Mouse (Mus musculus): Measurements from ENCODE around the gene Cped1. TPM values are rescaled to one million over a fixed set of nuclear protein-coding genes. Genes with fewer than 3 reads are reported as not detected.

Gene Cped1
- polyA plus RNA-seq, 1 experiment from 2014 or later, result 74.8 TPM

- Histone ChIP-seq H3K9ac (ENCODE audit: low read length) (no peak overlapping the region), H3K36me3 (ENCODE audit: control insufficient read depth, insufficient read depth, low read length) (peaks cover 5% of the 10 kb centered on the region), H3K27ac (replicated peaks; ENCODE audit: low read depth, low read length) (no peak overlapping the region), H3K4me1 (ENCODE audit: control insufficient read depth, insufficient read depth, low read length) (no peaks in the 10 kb centered on the region), H3K4me3 (ENCODE audit: low read depth, low read length) (no peak overlapping the region), H3K4me2 (ENCODE audit: low read depth, severe bottlenecking) (no peak overlapping the region), H3K9me3 (ENCODE audit: control insufficient read depth, low read length) (no peaks in the 10 kb centered on the region), H3K27me3 (ENCODE audit: control insufficient read depth, insufficient read depth, low read length) (no peaks in the 10 kb centered on the region)
- 53% methylated on average over 2 of the region's 2 CpGs for WGBS
- no peak for ATAC-seq (ENCODE audit: insufficient number of reproducible peaks, low FRiP score, low TSS enrichment, low read depth)
- DNase-seq (ENCODE audit: low spot score), result no peak
These were observed 8.2 kb upstream of the Cped1 start for GRCm38 (mm10) chr6:21977532-21977931.

DNA sequence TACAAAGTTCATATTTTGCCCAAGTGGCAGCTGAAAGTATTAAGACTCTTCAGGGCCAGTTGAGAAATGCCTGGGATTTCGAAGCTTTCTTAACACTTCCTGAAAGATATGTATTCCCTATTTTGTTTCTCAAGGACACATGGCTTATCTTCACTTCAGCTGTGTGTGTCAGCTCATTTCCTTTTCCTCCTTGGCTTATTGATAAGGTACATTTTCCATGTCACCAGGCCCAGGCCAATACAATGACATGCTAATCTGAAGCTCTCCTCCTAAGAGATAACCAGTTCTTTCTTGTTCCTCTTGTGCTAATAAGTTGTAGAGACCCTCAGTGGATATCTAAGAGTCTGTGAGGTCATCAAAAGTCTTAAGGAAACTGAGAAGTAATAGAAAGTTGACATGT is 4.6 kb upstream of the Cped1 start:
- 98% methylated on average over 1 of the region's 1 CpGs for WGBS

DNA sequence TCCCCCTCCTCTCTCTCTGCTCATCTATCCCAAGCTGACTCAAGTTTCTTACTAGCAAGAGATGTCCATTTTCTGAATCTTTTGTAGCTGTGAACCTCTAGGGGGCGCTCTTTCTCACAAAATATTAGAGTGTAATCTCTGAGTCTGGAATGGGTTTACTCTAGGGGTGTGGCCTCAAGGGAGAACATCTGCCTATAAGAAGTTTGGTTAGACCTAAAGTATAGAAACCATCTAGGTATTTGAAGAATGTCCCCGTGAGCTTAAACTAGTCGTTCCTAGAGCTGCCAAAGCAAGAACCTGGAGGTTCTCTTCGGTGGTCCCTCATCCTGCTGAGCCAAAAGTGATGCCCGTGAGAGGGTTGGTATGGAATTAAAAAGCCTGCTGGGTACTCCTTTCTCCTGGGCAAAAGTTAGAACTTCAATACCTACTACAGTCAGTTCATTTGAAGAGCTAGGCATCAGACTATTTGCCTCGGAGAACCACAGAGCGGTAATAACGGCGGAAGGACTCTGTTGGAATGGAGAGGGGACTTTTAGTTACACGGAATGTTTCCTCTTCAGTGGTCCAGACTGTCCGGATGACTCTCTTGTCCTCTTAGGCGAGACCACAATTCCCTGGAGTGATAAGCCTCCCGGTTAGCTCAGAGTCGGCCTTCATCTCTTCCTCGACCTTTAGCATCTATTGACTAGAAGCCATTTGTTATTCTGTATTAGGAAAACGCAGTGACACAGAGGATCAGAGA is 555 bp upstream of the Cped1 start:
- no peaks in the 10 kb centered on the region for H3K4me1 ChIP-seq (ENCODE audit: control insufficient read depth, insufficient read depth, low read length)
- peak; percentile 69 for DNase-seq (ENCODE audit: low spot score)
- peak overlapping the region; percentile 77 for H3K27ac ChIP-seq (replicated peaks; ENCODE audit: low read depth, low read length)
- H3K4me2 ChIP-seq (ENCODE audit: low read depth, severe bottlenecking), result peak overlapping the region; percentile 82
- peak overlapping the region; percentile 54 for H3K4me3 ChIP-seq (ENCODE audit: low read depth, low read length)
- H3K36me3 ChIP-seq (ENCODE audit: control insufficient read depth, insufficient read depth, low read length), result no peaks in the 10 kb centered on the region
- H3K27me3 ChIP-seq (ENCODE audit: control insufficient read depth, insufficient read depth, low read length), result no peaks in the 10 kb centered on the region
- H3K9ac ChIP-seq (ENCODE audit: low read length), result peak overlapping the region; percentile 89
- H3K9me3 ChIP-seq (ENCODE audit: control insufficient read depth, low read length), result no peaks in the 10 kb centered on the region
- peak; percentile 69; the same call in 1 of the 2 replicates for ATAC-seq (ENCODE audit: insufficient number of reproducible peaks, low FRiP score, low TSS enrichment, low read depth)
- 11% methylated on average over 16 of the region's 16 CpGs for WGBS

More for the DNA sequence above, 4.6 kb upstream of the Cped1 start:
- ATAC-seq (ENCODE audit: insufficient number of reproducible peaks, low FRiP score, low TSS enrichment, low read depth) (no peak), DNase-seq (ENCODE audit: low spot score) (no peak)
- no peak overlapping the region for H3K4me3 ChIP-seq (ENCODE audit: low read depth, low read length)
- no peaks in the 10 kb centered on the region for H3K9me3 ChIP-seq (ENCODE audit: control insufficient read depth, low read length)
- H3K9ac ChIP-seq (ENCODE audit: low read length), result no peak overlapping the region
- no peaks in the 10 kb centered on the region for H3K4me1 ChIP-seq (ENCODE audit: control insufficient read depth, insufficient read depth, low read length)
- no peak overlapping the region for H3K4me2 ChIP-seq (ENCODE audit: low read depth, severe bottlenecking)
- no peaks in the 10 kb centered on the region for H3K36me3 ChIP-seq (ENCODE audit: control insufficient read depth, insufficient read depth, low read length)
- no peaks in the 10 kb centered on the region for H3K27me3 ChIP-seq (ENCODE audit: control insufficient read depth, insufficient read depth, low read length)
- no peak overlapping the region for H3K27ac ChIP-seq (replicated peaks; ENCODE audit: low read depth, low read length)

- no peaks in the 10 kb centered on the region for H3K27me3 ChIP-seq (ENCODE audit: control insufficient read depth, insufficient read depth, low read length)
- H3K4me1 ChIP-seq (ENCODE audit: control insufficient read depth, insufficient read depth, low read length), result 0 out of 2 replicates have a peak, but pooled peaks cover 3% of the 10 kb centered on the region
- no peaks in the 10 kb centered on the region for H3K36me3 ChIP-seq (ENCODE audit: control insufficient read depth, insufficient read depth, low read length)
- H3K4me2 ChIP-seq (ENCODE audit: low read depth, severe bottlenecking), result peak overlapping the region; percentile 82
- DNase-seq (ENCODE audit: low spot score), result peak; percentile 59
- ATAC-seq (ENCODE audit: insufficient number of reproducible peaks, low FRiP score, low TSS enrichment, low read depth), result no peak
- peak overlapping the region; percentile 77 for H3K27ac ChIP-seq (replicated peaks; ENCODE audit: low read depth, low read length)
- H3K9ac ChIP-seq (ENCODE audit: low read length), result peak overlapping the region; percentile 89
- peak overlapping the region; percentile 54 for H3K4me3 ChIP-seq (ENCODE audit: low read depth, low read length)
- H3K9me3 ChIP-seq (ENCODE audit: control insufficient read depth, low read length), result no peaks in the 10 kb centered on the region
- WGBS, result 3% methylated on average over 24 of the region's 24 CpGs
These were observed 1.1 kb downstream of the Cped1 start for GRCm38 (mm10) chr6:21986660-21987331.

DNA sequence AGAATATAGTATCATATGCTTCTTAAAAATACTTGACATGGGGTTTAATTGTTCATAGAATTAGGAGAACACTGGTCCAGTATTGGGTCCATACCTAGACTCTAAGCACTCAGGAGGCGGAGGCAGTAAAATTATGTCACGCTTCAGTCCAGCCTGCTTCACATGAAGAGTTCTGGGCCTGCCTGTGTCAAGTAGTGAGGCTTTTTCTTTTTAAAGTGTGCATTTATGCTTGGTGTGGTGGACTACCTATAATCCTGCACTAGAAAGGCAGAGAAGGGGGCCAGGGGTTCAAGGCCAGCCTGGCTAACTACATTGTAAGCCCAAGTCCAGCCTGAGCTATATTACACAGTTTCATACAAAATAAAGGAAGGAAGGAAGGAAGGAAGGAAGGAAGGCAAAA is 1.8 kb downstream of the Cped1 start:
- ATAC-seq (ENCODE audit: insufficient number of reproducible peaks, low FRiP score, low TSS enrichment, low read depth) (no peak), DNase-seq (ENCODE audit: low spot score) (no peak)
- peak overlapping the region; percentile 49 for H3K27ac ChIP-seq (replicated peaks; ENCODE audit: low read depth, low read length)
- 0 out of 2 replicates have a peak, but pooled peaks cover 3% of the 10 kb centered on the region for H3K4me1 ChIP-seq (ENCODE audit: control insufficient read depth, insufficient read depth, low read length)
- H3K36me3 ChIP-seq (ENCODE audit: control insufficient read depth, insufficient read depth, low read length), result no peaks in the 10 kb centered on the region
- H3K9me3 ChIP-seq (ENCODE audit: control insufficient read depth, low read length), result no peaks in the 10 kb centered on the region
- H3K4me2 ChIP-seq (ENCODE audit: low read depth, severe bottlenecking), result peak overlapping the region; percentile 82
- H3K9ac ChIP-seq (ENCODE audit: low read length), result peak overlapping the region; percentile 53
- no peaks in the 10 kb centered on the region for H3K27me3 ChIP-seq (ENCODE audit: control insufficient read depth, insufficient read depth, low read length)
- WGBS, result 24% methylated on average over 2 of the region's 2 CpGs
- H3K4me3 ChIP-seq (ENCODE audit: low read depth, low read length), result peak overlapping the region; percentile 54

DNA sequence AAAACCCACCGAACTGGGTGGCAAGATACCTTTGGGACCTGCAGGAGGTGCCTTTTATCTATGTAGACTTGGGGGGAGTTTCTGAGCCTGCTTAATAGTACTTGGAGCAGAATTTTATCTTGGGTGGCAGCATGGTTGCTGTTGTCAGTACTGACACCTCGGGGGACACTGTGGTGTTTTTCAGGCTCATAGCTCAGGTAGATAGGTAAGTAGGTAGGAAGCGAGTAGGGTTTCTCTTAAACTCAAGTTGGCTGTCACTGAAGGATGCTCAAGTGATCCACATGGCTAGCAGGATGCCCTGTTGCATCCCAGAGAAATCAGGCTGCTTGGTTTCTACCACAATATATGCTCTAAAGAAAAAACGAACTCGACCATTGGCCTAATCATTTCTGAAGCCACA is 2.6 kb downstream of the Cped1 start:
- ATAC-seq (ENCODE audit: insufficient number of reproducible peaks, low FRiP score, low TSS enrichment, low read depth) (no peak), DNase-seq (ENCODE audit: low spot score) (no peak)
- H3K36me3 ChIP-seq (ENCODE audit: control insufficient read depth, insufficient read depth, low read length), result no peaks in the 10 kb centered on the region
- H3K27me3 ChIP-seq (ENCODE audit: control insufficient read depth, insufficient read depth, low read length), result no peaks in the 10 kb centered on the region
- peak overlapping the region; percentile 57 for H3K9ac ChIP-seq (ENCODE audit: low read length)
- 67% methylated on average over 5 of the region's 5 CpGs for WGBS
- peak overlapping the region; percentile 54 for H3K4me3 ChIP-seq (ENCODE audit: low read depth, low read length)
- H3K4me2 ChIP-seq (ENCODE audit: low read depth, severe bottlenecking), result peak overlapping the region; percentile 82
- H3K4me1 ChIP-seq (ENCODE audit: control insufficient read depth, insufficient read depth, low read length), result 0 out of 2 replicates have a peak, but pooled peaks cover 3% of the 10 kb centered on the region
- H3K27ac ChIP-seq (replicated peaks; ENCODE audit: low read depth, low read length), result peak overlapping the region; percentile 77
- no peaks in the 10 kb centered on the region for H3K9me3 ChIP-seq (ENCODE audit: control insufficient read depth, low read length)

GRCm38 (mm10) chr6:21989081-21989480 is 3.4 kb downstream of the Cped1 start:
- H3K36me3 ChIP-seq (ENCODE audit: control insufficient read depth, insufficient read depth, low read length), result no peaks in the 10 kb centered on the region
- no peak for DNase-seq (ENCODE audit: low spot score)
- peak overlapping the region; percentile 54 for H3K4me3 ChIP-seq (ENCODE audit: low read depth, low read length)

GRCm38 (mm10) chr6:21990181-21991135 is 4.7 kb downstream of the Cped1 start:
- WGBS, result 47% methylated on average over 9 of the region's 9 CpGs
- Histone ChIP-seq H3K4me3 (ENCODE audit: low read depth, low read length) (peak overlapping the region; percentile 20), H3K27ac (replicated peaks; ENCODE audit: low read depth, low read length) (peak overlapping the region; percentile 79), H3K4me2 (ENCODE audit: low read depth, severe bottlenecking) (peak overlapping the region; percentile 45), H3K4me1 (ENCODE audit: control insufficient read depth, insufficient read depth, low read length) (0 out of 2 replicates have a peak, but pooled peaks cover 3% of the 10 kb centered on the region), H3K9me3 (ENCODE audit: control insufficient read depth, low read length) (no peaks in the 10 kb centered on the region), H3K27me3 (ENCODE audit: control insufficient read depth, insufficient read depth, low read length) (no peaks in the 10 kb centered on the region), H3K9ac (ENCODE audit: low read length) (peak overlapping the region; percentile 46; the same call in 1 of the 2 replicates), H3K36me3 (ENCODE audit: control insufficient read depth, insufficient read depth, low read length) (no peaks in the 10 kb centered on the region)
- ATAC-seq (ENCODE audit: insufficient number of reproducible peaks, low FRiP score, low TSS enrichment, low read depth) (no peak), DNase-seq (ENCODE audit: low spot score) (no peak)

More at GRCm38 (mm10) chr6:21989081-21989480, 3.4 kb downstream of the Cped1 start:
- Histone ChIP-seq H3K4me2 (ENCODE audit: low read depth, severe bottlenecking) (peak overlapping the region; percentile 82), H3K27me3 (ENCODE audit: control insufficient read depth, insufficient read depth, low read length) (no peaks in the 10 kb centered on the region), H3K9me3 (ENCODE audit: control insufficient read depth, low read length) (no peaks in the 10 kb centered on the region), H3K9ac (ENCODE audit: low read length) (peak overlapping the region; percentile 57), H3K4me1 (ENCODE audit: control insufficient read depth, insufficient read depth, low read length) (0 out of 2 replicates have a peak, but pooled peaks cover 3% of the 10 kb centered on the region), H3K27ac (replicated peaks; ENCODE audit: low read depth, low read length) (peak overlapping the region; percentile 77)
- WGBS, result 14% methylated on average over 4 of the region's 4 CpGs
- ATAC-seq (ENCODE audit: insufficient number of reproducible peaks, low FRiP score, low TSS enrichment, low read depth), result no peak

All from limb, embryonic 11.5 days (tissue).